Mouse (Mus musculus) neural tube, embryonic 14.5 days (tissue): ENCODE measurements around the gene Olfr1490. TPM values are rescaled to one million over a fixed set of nuclear protein-coding genes. Genes with fewer than 3 reads are reported as not detected.
"Not testable (repeated sequence)": the region's sequence is repeated elsewhere in the genome, so short reads cannot be mapped to it uniquely, and the experiment has no call there.

Source experiments
- ATAC-seq: fragments of 200-750 bp; cut with Nextera tagmentation; 2 replicates; pipeline ENCODE4 v1.8.0; 2017; ENCODE audit warnings: low read depth, mild to moderate bottlenecking, moderate TSS enrichment, moderate library complexity
- H3K27ac ChIP-seq: fragments of 300-500 bp; sonication (generic); 2 replicates; pipeline ENCODE4 v1.5.1; 2014; ENCODE audit warnings: low read depth, mild to moderate bottlenecking, control low read depth, low read length, moderate library complexity, mixed read lengths
- H3K27me3 ChIP-seq: fragments of 300-500 bp; sonication (generic); 2 replicates; pipeline ENCODE4 v1.6.1; 2014; ENCODE audit warnings: low read length; ENCODE audit not compliant: control insufficient read depth, insufficient read depth
- H3K36me3 ChIP-seq: fragments of 300-500 bp; sonication (generic); 2 replicates; pipeline ENCODE4 v1.6.1; 2014; ENCODE audit warnings: low read length, mixed read lengths; ENCODE audit not compliant: control insufficient read depth, insufficient read depth
- H3K4me1 ChIP-seq: fragments of 300-500 bp; sonication (generic); 2 replicates; pipeline ENCODE4 v1.6.1; 2014; ENCODE audit warnings: low read length; ENCODE audit not compliant: control insufficient read depth, insufficient read depth
- H3K4me2 ChIP-seq: fragments of 300-500 bp; sonication (generic); 2 replicates; pipeline ENCODE4 v1.6.1; 2014; ENCODE audit warnings: mild to moderate bottlenecking, low read depth, low read length, control low read depth
- H3K4me3 ChIP-seq: fragments of 300-500 bp; sonication (generic); 2 replicates; pipeline ENCODE4 v1.5.1; 2014; ENCODE audit warnings: low read depth, low read length, control low read depth, mixed read lengths
- H3K9ac ChIP-seq: fragments of 300-500 bp; sonication (generic); replicated peaks from 2 replicates; pipeline ENCODE4 v1.6.1; 2014; ENCODE audit warnings: low read depth, mild to moderate bottlenecking, control low read depth, low read length, mixed read lengths
- H3K9me3 ChIP-seq: fragments of 300-500 bp; sonication (generic); 2 replicates; pipeline ENCODE4 v1.6.1; 2016; ENCODE audit warnings: low read length; ENCODE audit not compliant: control insufficient read depth
- WGBS: fragments of 180-500 bp; shearing (Covaris S2); extraction: QIAGEN DNeasy Blood & Tissue Kit; methylation state at CpG from one replicate; pipeline ENCODE4 v1.1.7; 2014; 5-methylcytosine and 5-hydroxymethylcytosine counted together
- microRNA-seq: library from miRNA; unstranded; fragments of <30 nt; microRNA quantifications from one replicate; pipeline ENCODE4, GENCODE M21; 2016
- polyA plus RNA-seq: library from polyadenylated mRNA; unstranded; fragments of >200 nt; fragmentation: Nextera tagmentation; extraction: Ambion mirVana; gene quantifications from 2 replicates; pipeline ENCODE4 v1.2.1, GENCODE M21; 2014

Olfr1490 gene
- polyA plus RNA-seq: not detected in 2 replicates

GRCm38 (mm10) chr19:13650791-13651190 lies at the start of gene Olfr1490:
Olfr1490 (plus strand) TSS chr19:13651091.
- H3K27ac ChIP-seq: no peak within 1 kb of the TSS

GRCm38 (mm10) chr19:13617075-13617474 lies 33.8 kb upstream of the Olfr1490 start, which contains the start of gene Olfr1487:
Olfr1487 (plus strand) TSS chr19:13617375.
- WGBS: 94% methylated on average over 2 of the region's 2 CpGs
- not testable (repeated sequence) for H3K4me1 ChIP-seq, ATAC-seq

More at GRCm38 (mm10) chr19:13650791-13651190, at the start of gene Olfr1490:
- H3K4me2 ChIP-seq: no peak within 1 kb of the TSS
- whole genome bisulfite sequencing: 65% methylated on average over 1 of the region's 1 CpGs
- no peaks in the 10 kb centered on the region for H3K9me3 ChIP-seq
- no peak within 1 kb of the TSS for H3K4me3 ChIP-seq
- no peaks in the 10 kb centered on the region for H3K4me1 ChIP-seq
- ATAC-seq: no peak
- no peaks in the 10 kb centered on the region for H3K27me3 ChIP-seq
- H3K9ac ChIP-seq: no peak within 1 kb of the TSS
- H3K36me3 ChIP-seq: no peaks in the 10 kb centered on the region

GRCm38 (mm10) chr19:13631321-13631720 lies 19.6 kb upstream of the Olfr1490 start, which contains the start of gene Olfr1489:
Olfr1489 (plus strand) TSS chr19:13631621.
- H3K9ac ChIP-seq: no peak within 1 kb of the TSS
- H3K9me3 ChIP-seq: no peaks in the 10 kb centered on the region
- no peaks in the 10 kb centered on the region for H3K27me3 ChIP-seq
- H3K4me2 ChIP-seq: no peak within 1 kb of the TSS
- H3K36me3 ChIP-seq: no peaks in the 10 kb centered on the region
- 94% methylated on average over 1 of the region's 1 CpGs for WGBS
- ATAC-seq: no peak
- H3K27ac ChIP-seq: no peak within 1 kb of the TSS
- no peaks in the 10 kb centered on the region for H3K4me1 ChIP-seq
- no peak within 1 kb of the TSS for H3K4me3 ChIP-seq

More at GRCm38 (mm10) chr19:13617075-13617474, 33.8 kb upstream of the Olfr1490 start, which contains the start of gene Olfr1487:
- not testable (repeated sequence) for H3K36me3 ChIP-seq, H3K9me3 ChIP-seq, H3K4me2 ChIP-seq, H3K27ac ChIP-seq, H3K4me3 ChIP-seq, H3K9ac ChIP-seq, H3K27me3 ChIP-seq

GRCm38 (mm10) chr19:13696968-13697367 lies 46.1 kb downstream of the Olfr1490 start, which contains the start of gene Olfr1491:
Olfr1491 (plus strand) TSS chr19:13697268.
- no peak for ATAC-seq
- Histone ChIP-seq H3K9ac (no peak within 1 kb of the TSS), H3K27ac (no peak within 1 kb of the TSS), H3K4me1 (no peaks in the 10 kb centered on the region), H3K27me3 (no peaks in the 10 kb centered on the region), H3K4me2 (no peak within 1 kb of the TSS), H3K36me3 (no peaks in the 10 kb centered on the region), H3K9me3 (no peaks in the 10 kb centered on the region), H3K4me3 (no peak within 1 kb of the TSS)
- WGBS: 82% methylated on average over 3 of the region's 3 CpGs

Small RNA genes within 50 kb of the gene (microRNA-seq; reads per million reads assigned to microRNA genes)
- not detected for gene Gm23931

Other genes with a start within 250 kb of the Olfr1490 start
- gene Olfr1469, start 243.2 kb upstream of the Olfr1490 start, polyA plus RNA-seq: not detected in 2 replicates
- not detected in 2 replicates for gene Olfr1471, start 207.7 kb upstream of the Olfr1490 start, polyA plus RNA-seq
- gene Olfr1472, start 195.0 kb upstream of the Olfr1490 start, polyA plus RNA-seq: not detected in 2 replicates
- not detected in 2 replicates for gene Olfr1474, start 181.5 kb upstream of the Olfr1490 start, polyA plus RNA-seq
- gene Olfr1475, start 170.9 kb upstream of the Olfr1490 start, polyA plus RNA-seq: not detected in 2 replicates
- gene Olfr1477, start 150.5 kb upstream of the Olfr1490 start, polyA plus RNA-seq: not detected in 2 replicates
- gene Olfr1480, start 123.2 kb upstream of the Olfr1490 start, polyA plus RNA-seq: not detected in 2 replicates
- gene Olfr1484, start 67.6 kb upstream of the Olfr1490 start, polyA plus RNA-seq: not detected in 2 replicates
- gene Olfr1487, start 33.7 kb upstream of the Olfr1490 start, polyA plus RNA-seq: not detected in 2 replicates
- not detected in 2 replicates for gene Olfr1489, start 19.5 kb upstream of the Olfr1490 start, polyA plus RNA-seq
- gene Olfr1491, start 46.2 kb downstream of the Olfr1490 start, polyA plus RNA-seq: not detected in 2 replicates
- not detected in 2 replicates for gene Olfr1493-ps1, start 72.2 kb downstream of the Olfr1490 start, polyA plus RNA-seq
- not detected in 2 replicates for gene Olfr1494, start 88.6 kb downstream of the Olfr1490 start, polyA plus RNA-seq
- not detected in 2 replicates for gene Olfr1495, start 113.5 kb downstream of the Olfr1490 start, polyA plus RNA-seq
- gene Olfr1496, start 126.8 kb downstream of the Olfr1490 start, polyA plus RNA-seq: not detected in 2 replicates
- not detected in 2 replicates for gene Olfr1497, start 147.1 kb downstream of the Olfr1490 start, polyA plus RNA-seq
- gene Olfr1499, start 168.4 kb downstream of the Olfr1490 start, polyA plus RNA-seq: not detected in 2 replicates
- not detected in 2 replicates for gene Olfr1500, start 179.4 kb downstream of the Olfr1490 start, polyA plus RNA-seq
- gene Olfr1501, start 199.6 kb downstream of the Olfr1490 start, polyA plus RNA-seq: not detected in 2 replicates
- not detected in 2 replicates for gene Olfr1502, start 210.7 kb downstream of the Olfr1490 start, polyA plus RNA-seq
- gene Olfr1504, start 246.8 kb downstream of the Olfr1490 start, polyA plus RNA-seq: not detected in 2 replicates